Mouse (Mus musculus): ENCODE results near the gene Echs1. TPM values are rescaled to one million over a fixed set of nuclear protein-coding genes. Genes with fewer than 3 reads are reported as not detected.

Echs1 gene
- total RNA-seq, 2 experiments from 2014 or later: 240 to 272 TPM

DNA sequence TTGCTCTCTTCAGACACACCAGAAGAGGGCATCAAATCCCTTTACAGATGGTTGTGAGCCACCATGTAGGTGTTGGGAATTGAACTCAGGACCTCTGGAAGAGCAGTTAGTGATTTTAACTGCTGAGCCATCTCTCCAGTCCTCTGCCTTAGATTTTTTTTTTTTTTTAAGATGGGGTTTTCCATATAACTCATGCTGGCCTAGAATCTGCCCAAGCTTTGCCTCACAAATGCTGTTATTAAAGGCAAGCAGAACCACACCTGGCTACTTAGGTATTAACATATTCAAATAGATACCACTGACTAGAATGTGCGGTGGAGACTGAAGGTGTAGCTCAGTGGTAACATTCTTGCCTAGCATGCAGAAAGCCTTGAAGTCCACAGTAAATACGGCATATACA is 4.2 kb upstream of the Echs1 start:
- intact Hi-C loops (cut with DNase I): no loop called here
- DNase-seq: no peak

DNA sequence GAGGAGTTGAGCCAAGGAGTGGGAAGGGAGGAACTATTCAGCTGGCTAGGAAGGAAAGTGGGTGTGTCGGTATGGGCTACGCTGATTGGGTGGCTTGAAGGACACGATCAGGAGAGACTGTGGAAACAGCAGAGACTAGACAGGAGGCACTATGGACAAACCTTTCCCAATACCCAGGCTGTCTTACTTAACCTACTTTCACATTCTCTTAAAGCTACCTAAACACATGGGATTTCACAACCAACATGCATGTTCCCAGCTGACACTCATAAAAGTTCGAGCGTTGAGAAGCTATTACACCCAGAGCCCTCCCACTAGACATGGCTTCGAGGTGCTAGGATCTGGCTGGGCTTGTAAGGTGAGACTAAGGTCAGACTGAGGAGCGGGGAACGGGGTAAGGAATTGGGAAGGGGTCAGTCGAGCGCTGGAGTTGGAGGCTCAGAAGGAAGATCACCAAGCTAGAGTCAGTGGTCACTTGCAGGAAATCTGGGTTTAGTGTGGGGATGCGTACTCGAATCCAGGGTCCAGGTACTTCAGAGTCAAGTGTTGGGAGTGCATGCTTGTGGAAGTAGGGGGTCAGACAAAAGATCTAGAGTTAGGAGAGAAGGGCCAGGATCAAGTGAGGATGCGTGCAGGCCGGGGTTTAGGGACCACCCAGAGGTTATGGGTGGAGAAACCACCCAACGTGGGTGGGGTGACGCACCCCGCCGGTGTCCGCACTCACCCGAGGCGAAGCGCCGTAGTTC is 520 bp downstream of the Echs1 start, which contains the start of gene Paox:
Gene Paox, plus strand, starts transcription at position 217 of the 746 bp plus-strand sequence.
- peak; percentile 77 for DNase-seq
- intact Hi-C loops (cut with DNase I): no loop called here

DNA sequence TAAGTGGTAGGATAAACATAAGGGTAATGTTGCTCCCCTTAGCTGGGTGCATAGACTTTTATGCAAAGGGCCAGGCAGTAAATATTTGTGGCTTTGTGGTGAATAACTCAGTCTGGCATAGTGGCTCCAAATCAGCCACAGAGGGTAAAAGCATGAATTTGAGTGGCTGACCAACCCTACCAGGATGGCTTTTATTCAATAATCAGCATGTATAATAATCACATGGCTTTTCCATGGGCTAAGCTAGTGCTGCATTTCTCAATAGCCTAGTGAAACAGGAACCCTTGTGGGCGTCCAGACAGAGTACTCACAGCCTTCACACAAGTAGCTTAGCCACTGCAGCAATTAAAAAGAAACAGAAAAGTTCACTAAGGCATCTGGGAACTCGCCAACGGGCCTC is 4.3 kb downstream of the Echs1 start:
- DNase-seq: no peak
- intact Hi-C loops (cut with DNase I): no loop called here

DNA sequence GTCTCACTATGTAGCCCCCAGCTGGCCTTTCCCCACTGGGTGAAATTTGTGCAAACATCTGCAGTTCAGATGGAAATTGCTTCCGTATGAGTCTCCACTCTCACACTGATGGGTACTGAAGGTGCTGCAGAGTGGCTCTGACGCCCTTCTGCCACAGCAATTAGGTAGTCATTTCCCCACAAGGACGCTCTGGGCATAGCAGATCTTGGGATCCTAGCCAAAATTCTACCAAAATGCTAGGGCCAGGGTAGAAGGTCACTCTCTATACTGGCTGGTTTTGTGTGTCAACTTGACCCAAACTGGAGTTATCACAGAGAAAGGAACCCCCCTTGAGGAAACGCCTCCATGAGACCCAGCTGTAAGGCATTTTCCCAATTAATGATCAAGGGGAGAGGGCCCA is 12.3 kb downstream of the Echs1 start:
- intact Hi-C loops (cut with DNase I): no loop called here
- no peak for DNase-seq

DNA sequence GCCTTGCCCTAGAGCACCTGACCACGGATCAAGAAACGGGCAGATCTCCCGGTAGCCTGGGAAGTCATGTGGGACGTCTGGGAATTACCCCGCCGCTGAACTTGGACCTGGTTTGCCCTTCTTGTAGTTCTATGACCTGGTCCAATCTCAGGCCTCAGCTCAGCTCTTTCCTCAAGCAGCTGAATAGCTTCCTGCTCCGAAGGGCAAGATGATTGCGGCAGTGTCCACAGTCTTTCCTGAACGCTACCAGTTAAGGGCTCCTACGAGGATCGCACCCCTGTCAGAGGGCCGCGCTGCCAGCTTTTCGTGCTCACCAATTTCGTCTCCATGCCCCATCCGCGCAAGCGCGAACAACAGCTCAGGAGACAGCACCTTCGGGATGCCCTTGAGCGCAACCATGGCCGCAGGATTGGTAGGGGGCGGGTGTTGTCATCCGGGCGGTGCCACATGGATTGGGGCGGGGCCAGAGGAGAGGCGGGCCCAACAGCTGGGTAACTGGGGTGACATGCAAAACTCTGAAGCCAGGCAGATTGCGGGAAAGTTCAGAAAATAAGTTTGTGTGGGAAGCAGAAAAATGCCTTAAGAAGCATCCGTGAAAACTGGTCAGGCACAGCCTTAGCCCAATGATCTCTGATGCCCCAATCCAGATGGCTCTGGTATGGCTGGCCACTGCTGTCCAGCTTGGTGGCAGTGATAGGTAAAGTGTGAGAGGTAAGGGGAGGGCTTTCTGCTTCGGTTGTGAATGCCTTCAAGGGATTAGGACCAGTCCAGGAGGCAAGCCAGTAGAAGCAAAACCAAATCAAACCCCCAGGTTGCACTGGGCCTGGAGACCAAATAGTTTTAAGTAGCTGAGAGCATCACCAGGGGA is 14.0 kb downstream of the Echs1 start, which contains the start of gene Fuom:
Gene Fuom, minus strand, starts transcription at position 449 of the 868 bp plus-strand sequence.
- intact Hi-C loops (cut with DNase I): no loop called here
- DNase-seq: peak; percentile 92 to 93

DNA sequence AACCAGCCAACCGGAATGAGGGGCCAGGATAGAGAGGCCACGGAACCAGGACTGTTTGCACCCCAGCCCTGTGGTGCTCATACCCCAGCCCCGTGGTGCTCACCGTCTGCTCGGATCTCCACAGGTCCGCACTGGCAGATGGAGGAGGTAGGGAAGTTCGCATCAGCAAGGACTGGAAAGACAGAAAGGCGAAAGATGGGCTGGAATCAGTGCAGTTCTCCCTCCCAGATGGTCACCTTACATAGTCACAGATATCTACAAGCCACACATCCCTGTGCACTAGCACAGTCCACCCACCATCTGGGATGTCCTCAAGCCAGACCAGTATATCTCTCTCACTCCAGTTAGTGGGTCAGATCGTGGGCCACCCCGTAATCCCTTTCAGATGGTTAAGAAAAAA is 14.8 kb downstream of the Echs1 start:
- DNase-seq: peak in 1 of 2 experiments; percentile 24
- intact Hi-C loops (cut with DNase I): no loop called here

DNA sequence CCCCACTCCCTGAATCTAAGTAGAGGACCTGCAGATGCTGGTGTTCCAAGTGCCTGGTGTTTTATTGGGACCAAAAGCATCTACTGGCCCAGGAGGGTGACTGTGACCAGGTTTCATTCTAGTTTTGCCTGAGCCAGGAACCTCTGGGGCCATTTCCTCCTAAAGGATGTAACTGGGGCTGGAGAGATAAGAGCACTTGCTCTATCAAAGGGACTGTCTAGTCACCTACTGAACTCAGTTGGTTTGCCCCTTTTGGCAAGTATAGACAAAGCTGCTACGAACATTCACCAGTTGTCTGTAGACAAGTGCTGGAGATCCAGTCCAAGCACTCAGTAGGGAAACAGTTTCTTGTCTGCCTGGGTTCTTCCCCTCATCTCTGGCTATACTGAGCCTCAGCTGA is 17.8 kb downstream of the Echs1 start:
- no peak for DNase-seq
- intact Hi-C loops (cut with DNase I): no loop called here

DNA sequence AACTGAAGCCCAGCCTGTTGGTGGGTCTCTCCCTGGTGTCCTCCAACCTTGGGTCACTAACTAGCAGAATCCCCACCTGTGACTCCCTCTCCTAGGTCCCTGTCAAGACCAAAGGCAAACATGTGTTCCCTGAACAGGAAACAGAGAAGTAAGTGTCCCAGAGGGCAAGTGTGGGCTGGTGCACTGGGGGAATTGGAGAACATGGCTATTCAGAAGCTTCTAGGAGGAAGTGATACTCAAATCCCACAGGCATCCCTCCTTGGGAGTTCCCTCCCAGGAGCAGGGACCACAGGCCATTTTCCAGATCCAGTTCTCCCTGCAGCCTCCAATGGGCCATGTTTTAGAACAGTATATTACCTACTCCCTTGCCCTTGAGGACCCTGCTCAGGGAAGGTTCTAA is 20.2 kb downstream of the Echs1 start:
- no peak for DNase-seq
- intact Hi-C loops (cut with DNase I): no loop called here

DNA sequence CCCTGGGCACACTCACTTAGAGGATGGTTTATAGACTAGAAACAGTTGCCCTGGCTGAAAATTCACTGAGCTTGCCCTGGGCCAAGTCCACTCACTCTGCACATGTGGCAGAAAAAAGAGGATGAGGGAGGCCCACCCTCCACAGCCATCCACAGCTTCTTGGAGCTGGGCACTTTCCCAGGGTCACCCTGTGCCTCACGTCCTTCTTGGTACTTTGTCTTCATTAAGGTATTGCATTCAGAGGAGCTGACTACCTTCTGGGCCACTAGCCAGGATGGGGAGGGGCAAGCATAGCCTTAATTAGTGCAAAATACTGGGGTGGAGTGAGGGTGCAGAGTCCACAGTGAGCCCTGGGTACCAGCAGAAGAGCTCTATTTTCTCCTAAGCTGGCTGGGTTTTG is 20.7 kb downstream of the Echs1 start:
- DNase-seq: no peak
- intact Hi-C loops (cut with DNase I): no loop called here

DNA sequence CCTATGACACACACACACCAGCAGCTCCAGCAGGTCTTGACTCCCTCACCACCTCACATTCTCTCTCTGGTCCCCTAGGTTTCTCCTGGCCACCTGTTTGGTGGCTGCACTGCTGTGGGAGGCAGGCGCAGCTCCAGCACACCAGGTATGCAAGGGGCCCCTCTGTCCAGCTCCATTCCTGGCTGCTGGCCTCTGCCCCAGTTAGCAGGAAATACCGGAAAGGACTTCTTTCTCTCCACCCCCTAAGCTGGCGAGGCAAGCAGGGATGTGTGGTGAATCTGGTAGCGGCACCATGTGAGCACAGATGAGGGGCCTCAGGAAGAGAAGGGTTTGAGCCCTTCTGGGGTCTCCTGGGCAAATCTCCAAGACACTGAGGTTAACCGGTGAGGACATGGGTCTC is 21.3 kb downstream of the Echs1 start:
- no peak for DNase-seq
- intact Hi-C loops (cut with DNase I): no loop called here

DNA sequence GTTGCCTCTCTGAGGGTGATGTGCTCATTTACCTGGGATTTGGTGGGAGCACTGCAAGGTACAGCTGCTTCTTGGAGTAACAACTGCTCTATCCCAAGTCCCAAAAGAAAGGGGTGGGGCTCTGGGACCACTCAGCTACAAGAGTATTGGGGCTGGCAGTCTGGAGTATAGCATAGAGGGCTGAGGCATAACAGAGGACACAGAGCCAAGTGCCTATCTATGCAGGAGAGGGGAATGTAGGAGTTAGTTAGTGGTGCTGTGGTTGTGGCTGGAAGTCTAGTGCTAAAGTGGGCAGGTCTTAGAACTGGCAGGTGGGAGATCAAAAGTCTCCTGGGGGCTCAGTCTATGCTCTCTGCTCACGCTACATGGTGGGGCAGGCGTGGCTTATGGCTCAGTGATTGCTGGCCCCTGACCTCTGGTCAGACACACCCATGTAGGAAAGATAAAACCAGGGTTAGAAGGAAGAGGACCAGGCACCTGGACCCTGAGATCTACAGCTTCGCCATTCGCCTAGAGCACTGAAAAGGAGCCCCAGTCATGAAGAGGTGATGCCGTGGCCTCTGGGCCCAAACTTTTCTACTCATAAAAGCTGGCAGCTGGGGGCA is 23.2 kb downstream of the Echs1 start, which contains the start of gene Prap1:
Gene Prap1, plus strand, starts transcription at position 472 of the 605 bp plus-strand sequence.
- intact Hi-C loops (cut with DNase I): no loop called here
- no peak for DNase-seq

DNA sequence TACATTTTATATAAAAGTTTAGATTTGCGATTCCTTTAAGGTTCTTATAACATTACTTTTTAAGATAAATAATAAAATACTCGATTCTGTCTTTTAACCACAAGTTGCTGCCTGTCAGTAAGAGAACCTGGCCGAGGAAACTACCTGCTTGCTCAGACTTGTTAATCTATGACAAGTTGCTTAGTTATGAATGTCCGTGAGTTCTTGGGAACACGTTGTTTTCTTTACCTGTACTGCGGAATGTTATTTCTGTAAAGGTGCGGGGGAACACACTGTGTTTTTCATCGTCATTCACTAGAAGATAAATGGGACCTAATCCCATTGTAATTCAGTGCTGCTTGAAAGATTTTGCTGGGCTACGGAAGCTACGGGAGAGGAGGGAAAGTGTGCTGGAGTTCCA is 25.7 kb downstream of the Echs1 start:
- DNase-seq: no peak
- intact Hi-C loops (cut with DNase I): no loop called here

DNA sequence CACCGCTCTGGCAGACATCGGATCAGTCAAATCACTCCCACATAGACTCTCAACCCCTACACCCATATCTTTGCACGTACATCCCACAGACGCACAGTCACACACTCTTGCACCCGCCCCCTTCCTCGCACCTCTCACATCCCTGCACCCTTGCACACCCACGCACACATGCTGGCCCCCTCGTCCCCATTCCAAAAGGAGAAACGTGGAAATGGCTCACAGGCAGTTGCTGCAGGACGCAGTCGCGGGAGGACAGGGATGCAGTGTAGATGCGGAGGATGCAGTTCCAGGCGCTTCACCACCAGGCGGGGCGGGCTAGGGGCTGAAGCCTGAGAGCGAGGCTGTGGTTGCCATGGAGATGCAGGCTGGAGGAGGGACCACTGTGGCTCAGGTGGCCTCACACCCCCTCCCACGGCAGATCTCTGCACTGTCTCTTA is 34.0 kb downstream of the Echs1 start, which contains the start of gene Caly:
Gene Caly, minus strand, starts transcription at position 307 of the 437 bp plus-strand sequence.
- intact Hi-C loops (cut with DNase I): no loop called here
- DNase-seq: peak in 1 of 2 experiments; percentile 40

DNA sequence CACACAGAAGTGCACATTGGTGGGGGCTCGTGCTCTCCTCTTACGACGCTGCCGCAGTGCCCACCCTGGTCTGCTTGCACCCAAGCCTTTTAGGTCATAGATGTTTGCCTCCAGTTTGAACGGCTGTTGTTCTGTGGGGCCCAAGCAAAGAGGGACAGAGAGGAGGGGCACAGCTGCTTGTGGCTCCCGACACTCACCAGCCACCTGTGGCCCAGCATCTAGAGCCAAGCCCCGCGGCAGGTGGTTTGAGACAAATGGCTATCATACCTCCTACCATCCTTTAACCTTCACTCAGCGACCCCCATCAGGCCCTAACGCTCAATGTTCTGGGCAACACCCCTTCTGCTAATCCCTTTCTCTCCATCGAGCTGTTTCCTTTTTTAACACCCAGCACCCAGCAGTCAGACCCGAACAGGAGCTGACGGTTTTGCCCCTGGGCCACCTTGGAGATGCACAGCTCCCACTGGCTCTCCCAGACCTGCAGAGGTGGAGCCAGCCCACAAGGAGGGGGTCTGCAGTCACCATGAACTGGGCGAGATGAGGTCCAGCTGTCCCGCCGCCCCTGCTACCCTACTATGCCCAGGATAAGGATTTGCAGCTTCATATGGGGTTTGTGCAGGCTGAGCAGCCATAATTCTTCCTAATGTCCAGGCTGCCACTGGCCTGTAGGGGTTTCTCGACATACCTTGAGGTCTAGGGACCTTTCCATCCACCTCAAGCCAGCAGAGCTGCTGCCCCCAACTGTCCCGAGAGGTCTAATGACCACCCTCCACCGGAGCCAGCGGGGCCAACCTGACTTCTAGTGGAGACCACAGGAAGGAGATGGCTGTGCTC is 34.7 kb downstream of the Echs1 start:
- no peak for DNase-seq
- intact Hi-C loops (cut with DNase I): no loop called here

DNA sequence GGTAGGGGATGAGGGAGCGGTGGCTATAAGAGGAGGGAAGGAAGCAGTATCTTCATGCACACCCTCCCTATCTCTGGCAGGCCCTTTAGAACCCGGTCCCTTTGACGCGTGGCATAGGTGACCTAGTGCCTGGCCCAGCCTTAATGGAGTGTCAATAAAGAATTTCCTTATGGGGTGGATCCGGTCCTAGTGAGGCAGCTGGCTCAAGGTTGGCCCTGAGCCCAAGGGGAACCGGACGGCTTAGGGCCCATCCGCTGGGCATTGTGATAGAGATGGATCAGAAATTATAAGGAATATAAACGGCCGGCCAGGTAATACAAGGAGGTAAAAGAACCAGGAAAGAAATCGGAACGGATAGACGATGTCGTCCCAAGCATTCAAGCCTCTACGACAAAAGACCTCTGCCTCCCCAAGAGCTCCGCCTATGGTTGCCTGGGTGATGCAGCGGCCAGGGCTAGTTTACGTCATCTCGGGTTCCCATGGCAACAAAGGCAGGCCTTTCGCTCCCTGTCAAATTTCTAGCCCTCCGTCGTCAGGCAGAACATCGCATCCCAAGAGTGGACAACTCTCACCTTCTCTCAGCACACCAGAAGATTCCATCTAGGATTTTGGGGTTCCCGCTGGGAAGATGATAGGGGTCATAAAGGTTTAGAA is 35.6 kb downstream of the Echs1 start:
- intact Hi-C loops (cut with DNase I): no loop called here
- DNase-seq: peak; percentile 71 to 77

DNA sequence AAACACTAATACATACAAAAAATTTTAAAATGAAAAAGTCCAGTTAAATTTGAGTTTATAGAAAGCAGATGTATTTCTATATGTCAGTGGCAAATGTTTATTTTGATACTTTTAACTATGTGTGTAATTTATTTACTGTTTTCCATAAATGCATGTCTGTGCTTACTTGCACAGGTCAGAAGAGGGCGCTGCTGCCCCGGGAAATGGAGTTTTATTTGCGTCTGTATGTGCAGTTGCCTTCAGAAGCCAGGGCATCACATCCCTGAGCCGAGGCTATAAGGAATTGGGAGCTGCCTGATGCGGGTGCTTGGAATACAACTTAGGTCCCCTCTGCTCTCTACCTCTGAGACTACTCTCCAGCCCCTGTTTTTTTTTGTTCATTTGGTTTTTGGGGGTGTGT is 37.6 kb downstream of the Echs1 start:
- peak; percentile 59 to 76 for DNase-seq
- intact Hi-C loops (cut with DNase I): loop anchor here (1.0 to 5.0 kb wide), 3 partner anchors 63 to 824 kb away; no protein-coding TSS in a partner anchor

DNA sequence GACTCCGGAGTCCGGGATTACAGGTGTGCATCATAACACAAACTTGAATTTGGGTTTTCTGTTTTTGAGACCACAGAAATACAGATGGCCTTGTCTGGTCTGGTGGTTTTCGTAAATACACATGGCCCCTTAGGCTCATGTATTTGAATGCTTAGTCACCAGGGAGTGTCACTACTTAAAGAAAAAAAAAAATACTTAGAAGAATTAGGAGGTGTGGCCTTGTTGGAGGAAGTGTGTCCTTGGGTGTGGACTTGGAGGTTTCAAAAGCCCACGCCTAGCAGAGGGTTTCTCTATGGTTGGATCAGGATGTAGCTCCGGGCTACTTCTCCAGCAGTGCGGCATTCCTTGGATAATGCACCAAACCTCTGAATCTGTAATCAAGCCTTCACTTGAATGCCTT is 38.6 kb downstream of the Echs1 start:
- intact Hi-C loops (cut with DNase I): loop anchor here (1.0 to 5.0 kb wide), 3 partner anchors 64 to 825 kb away; no protein-coding TSS in a partner anchor
- DNase-seq: no peak

DNA sequence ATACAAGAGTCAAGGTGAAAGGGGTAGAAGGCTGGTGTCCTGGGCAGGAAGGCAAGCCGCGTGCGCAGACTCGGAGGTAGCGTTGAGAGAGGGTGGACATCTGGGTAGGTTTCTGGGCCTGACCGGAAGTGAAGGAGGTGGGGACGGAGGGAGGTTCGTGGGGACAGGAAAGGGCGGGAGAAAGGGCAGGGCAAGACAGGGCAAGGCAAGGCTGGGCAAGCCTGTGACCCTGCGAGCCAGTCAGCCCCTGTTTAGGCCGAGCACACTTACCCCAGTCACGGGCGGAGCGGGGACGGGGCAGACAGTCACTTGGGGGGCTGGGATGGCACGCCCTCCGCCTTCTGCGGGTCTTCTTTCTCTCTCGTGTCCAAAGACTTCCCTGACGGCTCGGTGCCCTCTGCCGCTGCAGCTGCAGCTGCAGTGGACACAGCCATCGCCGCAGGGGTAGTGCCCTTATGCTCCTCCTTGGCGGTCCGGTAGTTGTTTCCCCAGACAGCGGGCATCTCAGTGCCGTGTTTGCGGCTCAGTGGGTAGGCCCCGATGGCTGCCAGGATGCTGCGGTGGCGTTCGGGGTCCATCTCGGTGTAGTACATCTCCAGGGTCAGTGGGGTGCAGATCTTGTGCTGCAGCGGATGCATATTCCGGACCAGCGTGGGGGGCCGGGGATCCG is 46.1 kb downstream of the Echs1 start:
- intact Hi-C loops (cut with DNase I): no loop called here
- peak in 1 of 2 experiments; percentile 17 for DNase-seq

DNA sequence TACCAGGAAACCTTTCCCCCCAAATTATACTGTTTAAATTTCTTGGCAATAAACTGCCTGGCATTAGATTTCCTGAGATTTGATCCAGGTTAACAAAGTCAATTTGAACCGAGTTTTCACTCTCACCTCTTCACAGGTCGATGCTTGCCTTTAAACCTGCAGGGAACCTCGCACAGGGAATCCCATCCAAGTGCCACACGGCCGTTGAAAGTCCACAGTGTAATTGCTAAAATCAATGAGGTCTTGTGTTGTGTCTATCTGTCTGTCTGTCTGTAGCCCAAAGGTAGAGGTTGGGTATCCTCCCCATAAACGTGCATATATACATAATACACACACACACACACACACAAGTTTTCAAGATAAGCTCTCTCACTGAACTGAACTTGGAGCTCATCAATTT is 48.9 kb downstream of the Echs1 start:
- no peak for DNase-seq
- intact Hi-C loops (cut with DNase I): no loop called here

Data from heart, postnatal 10 days (tissue).